Mouse (Mus musculus) macrophage (primary cell): ENCODE measurements around the gene Vmn2r111. TPM values are rescaled to one million over a fixed set of nuclear protein-coding genes. Genes with fewer than 3 reads are reported as not detected.
"Not testable (repeated sequence)": the region's sequence is repeated elsewhere in the genome, so short reads cannot be mapped to it uniquely, and the experiment has no call there.

Experiments used
- H3K27ac ChIP-seq: fragments of 350-480 bp; formaldehyde crosslinking; 2 replicates; pipeline ENCODE4 v1.9.0; 2021
- H3K36me3 ChIP-seq: fragments of 350-480 bp; formaldehyde crosslinking; 2 replicates; pipeline ENCODE4 v1.9.0; 2021; ENCODE audit errors: inconsistent target
- H3K4me3 ChIP-seq: fragments of 350-480 bp; formaldehyde crosslinking; 2 replicates; pipeline ENCODE4 v1.9.0; 2021; ENCODE audit errors: inconsistent target
- H3K79me2 ChIP-seq: fragments of 350-480 bp; formaldehyde crosslinking; 2 replicates; pipeline ENCODE4 v1.9.0; 2021; ENCODE audit errors: inconsistent target
- WGBS: methylation state at CpG from one replicate; pipeline ENCODE4 v1.1.7; 2026; ENCODE audit warnings: inconsistent platforms; ENCODE audit not compliant: missing documents; 5-methylcytosine and 5-hydroxymethylcytosine counted together
- polyA plus RNA-seq: library from polyadenylated mRNA; stranded (reverse); fragments of 250-400 nt; gene quantifications from 3 replicates; pipeline ENCODE4 v1.2.4, GENCODE M21; 2018; ENCODE audit warnings: inconsistent platforms
- total RNA-seq, 78 experiments: library from RNA; depleted of rRNA; stranded (reverse); fragments of 250-400 nt; gene quantifications; 1 replicate in 9 of 78; 2 replicates in 24 of 78; 3 replicates in 43 of 78; 4 replicates in 2 of 78; pipeline ENCODE4 v1.2.4; 2018; ENCODE audit warnings: inconsistent platforms in 56 of 78

The Vmn2r111 gene
- total RNA-seq (2018; cell fraction: chromatin; rRNA removed): not detected
- total RNA-seq (2018; cell fraction: cytosol; rRNA removed): not detected
- not detected for total RNA-seq (2018; cell fraction: nucleus; rRNA removed)
- not detected in 3 replicates for polyA plus RNA-seq

DNA sequence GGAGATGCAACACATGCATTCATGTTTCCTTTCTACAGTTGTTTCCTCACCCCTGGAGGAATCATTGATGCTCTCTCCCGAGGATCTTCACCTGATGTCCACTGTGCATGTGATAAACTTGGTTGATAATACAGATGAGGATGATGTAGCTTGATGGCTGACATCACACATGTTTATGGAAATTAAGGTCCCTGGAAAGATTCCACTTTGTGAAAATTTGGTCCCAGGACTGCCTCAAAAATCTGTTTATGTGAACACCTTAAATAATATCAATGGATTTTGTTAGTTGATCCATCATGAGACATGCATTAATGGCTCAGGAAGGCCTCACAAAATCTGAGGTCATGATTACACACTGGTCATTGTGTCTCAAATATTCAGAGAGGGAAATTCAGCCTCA is at the start of gene Vmn2r111:
Gene Vmn2r111, minus strand, starts transcription at position 101 of the 400 bp plus-strand sequence.
- H3K79me2 ChIP-seq, H3K4me3 ChIP-seq, H3K27ac ChIP-seq, H3K36me3 ChIP-seq: not testable (repeated sequence)
- no CpG with 5 or more reads among the region's 1 CpGs for WGBS

DNA sequence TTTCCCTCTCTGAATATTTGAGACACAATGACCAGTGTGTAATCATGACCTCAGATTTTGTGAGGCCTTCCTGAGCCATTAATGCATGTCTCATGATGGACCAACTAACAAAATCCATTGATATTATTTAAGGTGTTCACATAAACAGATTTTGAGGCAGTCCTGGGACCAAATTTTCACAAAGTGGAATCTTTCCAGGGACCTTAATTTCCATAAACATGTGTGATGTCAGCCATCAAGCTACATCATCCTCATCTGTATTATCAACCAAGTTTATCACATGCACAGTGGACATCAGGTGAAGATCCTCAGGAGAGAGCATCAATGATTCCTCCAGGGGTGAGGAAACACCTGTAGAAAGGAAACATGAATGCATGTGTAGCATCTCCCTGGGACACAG is 27.4 kb upstream of the Vmn2r111 start, which contains the start of gene Vmn2r112:
Gene Vmn2r112, plus strand, starts transcription at position 301 of the 400 bp plus-strand sequence.
- not testable (repeated sequence) for H3K79me2 ChIP-seq, H3K36me3 ChIP-seq, H3K4me3 ChIP-seq, H3K27ac ChIP-seq

GRCm38 (mm10) chr17:22520467-22520866 is 52.8 kb downstream of the Vmn2r111 start:
- 83% methylated on average over 7 of the region's 7 CpGs for WGBS
- not testable (repeated sequence) for H3K36me3 ChIP-seq, H3K4me3 ChIP-seq, H3K27ac ChIP-seq, H3K79me2 ChIP-seq

DNA sequence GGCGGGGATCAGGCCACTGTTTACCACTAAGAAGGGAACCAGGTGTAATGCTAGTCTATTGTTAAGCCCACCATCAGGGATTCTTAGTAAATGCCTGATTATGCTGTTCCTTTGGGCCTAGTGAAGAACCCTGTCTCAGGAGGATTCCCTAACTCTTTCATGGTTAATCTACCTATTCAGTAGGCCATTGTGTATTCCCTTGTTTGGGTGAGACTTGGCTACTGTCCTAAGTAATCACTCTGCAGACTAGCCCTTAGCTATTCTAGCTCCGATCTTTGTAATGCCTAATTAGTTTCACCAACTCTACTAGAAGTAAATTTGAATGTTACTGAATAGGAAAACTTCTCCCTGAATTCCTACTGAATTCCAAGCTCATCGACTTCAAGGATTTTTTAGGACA is 53.2 kb downstream of the Vmn2r111 start:
- not testable (repeated sequence) for H3K79me2 ChIP-seq, H3K27ac ChIP-seq, H3K4me3 ChIP-seq, H3K36me3 ChIP-seq
- 76% methylated on average over 3 of the region's 3 CpGs for WGBS

DNA sequence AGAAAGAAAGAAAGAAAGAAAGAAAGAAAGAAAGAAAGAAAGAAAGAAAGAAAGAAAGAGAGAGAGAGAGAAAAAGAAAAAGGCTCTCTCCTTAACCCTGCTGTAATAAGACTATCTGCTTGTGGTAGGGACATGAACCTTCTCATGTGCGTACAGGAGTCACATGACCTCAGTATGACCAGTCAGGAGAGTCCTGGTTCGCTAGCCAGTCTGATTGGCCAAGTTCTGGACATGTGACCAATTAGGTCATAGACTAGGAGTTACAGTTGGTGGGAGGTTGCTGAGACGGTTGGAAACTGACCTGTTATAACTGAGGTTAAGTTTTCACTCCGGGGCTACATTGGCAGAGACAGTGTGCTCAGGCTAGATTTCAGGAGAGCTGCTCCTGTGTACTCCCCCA is 76.2 kb downstream of the Vmn2r111 start:
- H3K27ac ChIP-seq: no peak overlapping the region
- no peaks in the 10 kb centered on the region for H3K36me3 ChIP-seq
- H3K79me2 ChIP-seq: no peaks in the 10 kb centered on the region
- 83% methylated on average over 4 of the region's 4 CpGs for WGBS
- no peak overlapping the region for H3K4me3 ChIP-seq

Other genes with a start within 250 kb of the Vmn2r111 start
- gene Zfp944, start 212.1 kb downstream of the Vmn2r111 start, polyA plus RNA-seq: 5.3 to 13.3 TPM (median 8.0 TPM) in 3 replicates
- gene Zfp758, start 212.0 kb downstream of the Vmn2r111 start, polyA plus RNA-seq: 7.2 to 16.2 TPM (median 8.8 TPM) in 3 replicates
- gene Zfp946, start 149.3 kb downstream of the Vmn2r111 start, polyA plus RNA-seq: 6.9 to 20.2 TPM (median 7.3 TPM) in 3 replicates
- gene Vmn2r112, start 27.5 kb upstream of the Vmn2r111 start, polyA plus RNA-seq: not detected in 3 replicates